Mouse (Mus musculus): ENCODE measurements around the gene Smg7.

Gene Smg7

DNA sequence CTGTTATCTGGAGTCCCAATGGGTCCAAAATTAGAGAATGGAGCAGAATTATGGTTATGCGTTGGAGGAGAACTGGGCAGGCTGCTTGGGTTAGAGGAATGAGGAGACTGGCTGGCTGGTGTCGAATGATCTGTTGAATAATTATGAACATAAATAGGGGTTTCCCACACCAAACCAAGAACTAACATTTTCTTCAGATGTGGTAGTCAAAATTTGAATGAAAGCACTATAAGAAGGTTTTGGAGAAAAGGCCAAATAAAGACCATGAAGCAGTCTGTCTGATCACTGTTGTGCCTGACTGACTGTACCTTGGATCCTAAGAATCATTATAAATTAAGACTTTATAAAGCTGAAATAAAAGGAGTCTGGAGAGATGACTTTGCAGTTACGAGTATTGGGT is 62.1 kb downstream of the Smg7 start:
- no peak for DNase-seq (ENCODE audit: low read depth, low spot score)

DNA sequence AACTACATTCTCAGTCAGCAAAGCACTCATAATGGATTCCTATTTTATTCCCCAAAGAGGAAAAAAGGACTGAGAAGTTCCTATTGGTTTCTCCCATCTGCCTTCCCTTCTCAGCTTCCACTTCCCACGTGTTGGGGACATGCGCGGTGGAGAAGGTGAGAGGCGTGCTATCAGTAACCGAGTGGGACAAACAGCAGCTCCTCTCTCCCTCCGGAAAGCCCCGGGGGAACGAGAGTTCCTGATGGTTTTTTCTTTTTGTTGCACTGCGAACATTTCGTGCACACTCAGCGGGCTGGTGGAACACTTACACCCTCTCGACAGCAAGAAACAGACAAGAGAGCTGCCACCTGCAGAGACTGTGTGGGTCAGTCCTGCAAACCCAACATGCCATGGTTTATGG is 63.6 kb downstream of the Smg7 start:
- DNase-seq (ENCODE audit: low read depth, low spot score), result no peak

DNA sequence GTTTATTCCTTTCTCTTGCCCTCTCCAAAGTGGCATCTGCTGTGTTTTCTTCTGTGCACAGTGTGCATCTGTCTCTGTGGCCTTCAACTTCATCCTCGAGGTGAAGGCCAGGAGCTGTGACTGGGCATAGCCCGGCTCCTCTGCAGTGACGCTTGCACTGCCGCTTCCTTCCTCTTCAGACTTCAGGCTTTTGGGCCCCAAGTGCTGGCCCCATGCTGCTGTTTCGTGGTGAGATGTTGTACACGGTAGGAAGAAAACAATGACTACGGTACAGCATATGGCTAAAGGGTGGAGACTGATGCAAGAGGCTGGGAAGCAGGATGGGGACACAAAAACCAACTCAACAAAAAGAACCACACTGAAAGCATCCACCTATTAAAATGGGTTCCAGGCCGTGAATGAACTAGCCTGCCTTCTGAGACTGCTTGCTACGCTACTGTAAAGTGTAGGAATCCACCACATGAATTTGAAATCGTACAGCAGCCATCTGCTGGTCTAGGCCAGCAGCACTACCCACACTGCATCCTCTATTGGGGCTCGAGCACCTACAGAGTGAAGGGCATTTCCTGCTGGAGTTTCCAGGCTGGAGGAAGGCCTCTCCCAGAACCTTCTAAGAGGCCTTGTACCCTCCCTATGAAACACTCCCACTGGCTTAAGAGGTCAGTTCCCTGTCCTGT is 64.3 kb downstream of the Smg7 start:
- DNase-seq (ENCODE audit: low read depth, low spot score), result no peak

DNA sequence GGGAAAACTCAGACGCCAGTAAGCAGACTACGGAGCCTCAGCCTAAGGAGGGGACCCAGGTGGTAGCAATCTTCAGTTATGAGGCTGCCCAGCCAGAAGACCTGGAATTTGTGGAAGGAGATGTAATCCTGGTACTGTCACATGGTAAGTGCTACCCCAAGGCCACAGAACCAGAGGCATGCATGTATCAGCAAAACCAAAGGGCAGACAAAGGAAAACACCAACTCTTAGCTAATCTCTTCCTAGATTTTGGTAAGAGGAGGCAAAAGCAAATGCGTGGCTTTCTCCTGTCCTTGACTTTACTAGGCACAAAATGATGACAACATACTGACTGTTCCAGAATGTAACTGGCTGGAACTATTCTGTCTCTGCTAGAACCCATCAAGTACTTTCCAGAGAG is 67.4 kb downstream of the Smg7 start:
- no peak for DNase-seq (ENCODE audit: low read depth, low spot score)

DNA sequence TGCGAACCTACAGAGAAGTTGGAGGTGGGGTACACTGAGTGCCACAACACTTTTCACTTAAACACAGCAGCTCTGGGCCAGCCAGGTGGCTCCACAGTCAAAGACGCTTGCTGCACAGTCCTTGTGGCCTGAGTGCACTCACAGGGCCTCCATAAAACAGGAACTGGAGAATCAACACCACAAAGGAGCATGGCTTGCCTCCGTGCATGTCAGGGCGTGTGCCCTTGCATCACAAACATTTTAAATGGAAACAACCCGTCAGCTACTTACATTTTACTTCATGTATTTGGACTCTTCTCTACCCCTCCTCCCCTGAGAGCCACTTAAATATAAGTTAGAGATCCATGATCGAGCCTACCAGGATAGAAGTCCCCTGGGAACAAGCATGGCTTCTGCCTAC is 70.1 kb downstream of the Smg7 start:
- no peak for DNase-seq (ENCODE audit: low read depth, low spot score)

DNA sequence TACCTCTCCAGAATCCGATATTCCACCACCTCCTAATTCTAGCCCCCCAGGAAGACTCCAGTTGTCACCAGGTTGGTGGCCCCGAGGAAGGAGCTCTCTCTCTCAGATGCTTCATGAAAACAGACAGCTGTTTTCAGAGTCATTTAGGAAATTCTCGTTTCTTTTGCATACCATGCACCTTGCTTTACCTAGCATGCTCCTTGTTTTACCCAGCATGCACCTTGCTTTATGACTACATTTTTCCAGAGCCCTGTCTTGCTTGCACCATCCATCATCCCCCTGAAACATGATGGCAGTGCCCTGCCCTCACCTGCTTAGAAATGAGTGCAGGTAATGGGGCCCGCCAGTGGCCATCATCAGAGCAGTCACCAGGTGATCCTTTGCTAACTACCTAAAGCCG is 70.8 kb downstream of the Smg7 start:
- DNase-seq (ENCODE audit: low read depth, low spot score), result no peak

DNA sequence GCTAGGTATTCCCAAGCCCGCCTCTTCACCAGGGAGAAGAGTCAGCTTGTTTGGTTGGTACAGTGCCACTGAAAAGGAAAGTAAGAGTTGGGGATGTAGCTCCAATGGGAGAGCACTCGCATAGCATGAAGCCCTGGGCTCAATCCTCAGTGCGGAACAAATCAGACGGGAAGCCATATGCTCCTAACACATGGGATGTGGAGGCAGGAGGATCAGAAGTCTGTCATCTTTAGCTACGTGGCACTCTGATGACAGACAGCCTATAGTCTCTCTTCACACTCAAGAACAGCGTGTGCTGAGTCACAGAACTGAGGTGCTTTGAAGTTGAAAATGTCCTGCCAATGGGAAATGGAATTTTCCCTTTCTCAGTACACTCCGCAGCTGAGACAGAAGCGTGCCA is 71.4 kb downstream of the Smg7 start:
- DNase-seq (ENCODE audit: low read depth, low spot score), result no peak

DNA sequence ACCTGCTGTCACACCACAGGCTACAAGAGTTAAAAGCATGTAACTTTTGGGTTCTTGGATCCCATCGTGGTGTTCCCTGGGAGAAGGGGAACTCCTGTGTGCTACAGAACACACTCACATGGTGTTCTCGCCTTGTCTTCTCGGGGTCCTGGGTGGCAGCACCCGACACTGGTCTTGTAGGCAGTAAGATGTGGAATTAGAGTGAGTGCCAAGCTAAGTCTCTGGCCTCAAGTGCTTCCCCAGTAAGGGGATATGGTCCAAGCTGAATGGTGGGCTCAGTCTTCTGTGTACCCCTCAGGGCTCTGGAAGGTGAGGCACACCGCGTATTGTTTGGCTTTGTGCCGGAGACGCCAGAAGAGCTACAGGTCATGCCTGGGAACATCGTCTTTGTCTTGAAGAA is 72.4 kb downstream of the Smg7 start:
- DNase-seq (ENCODE audit: low read depth, low spot score), result no peak

DNA sequence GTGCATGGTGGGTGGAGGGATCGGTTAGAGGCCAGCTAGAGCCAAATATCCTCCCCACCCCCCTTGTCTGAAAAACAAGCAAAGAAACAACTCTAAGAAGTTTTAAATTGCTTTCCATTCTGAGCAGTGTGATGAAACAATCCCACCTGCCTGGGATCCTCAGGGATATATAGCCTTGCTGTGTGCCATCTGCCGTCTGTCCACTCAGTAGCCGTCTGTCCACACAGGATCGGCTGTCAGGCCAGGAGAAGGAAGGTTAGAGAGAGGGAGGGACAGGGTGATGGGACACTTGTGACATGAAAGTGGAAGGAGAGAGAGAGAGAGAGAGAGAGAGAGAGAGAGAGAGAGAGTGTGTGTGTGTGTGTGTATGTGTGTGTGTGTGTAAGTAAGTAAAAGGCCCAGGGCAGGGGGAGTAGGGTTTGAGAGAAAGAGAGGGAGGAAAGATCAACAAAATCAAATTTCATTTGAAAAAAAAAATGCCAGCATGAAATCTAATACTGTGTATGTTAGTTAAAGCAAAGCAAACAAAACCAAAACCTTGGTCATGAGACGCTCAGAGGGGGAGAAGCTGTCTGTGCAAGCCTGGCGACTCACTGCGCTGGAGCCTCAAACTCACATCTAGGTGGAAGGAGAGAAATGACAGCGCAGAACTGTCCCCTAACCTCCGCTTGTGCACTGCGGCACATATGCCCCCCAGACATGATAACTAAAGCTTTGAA is 73.7 kb downstream of the Smg7 start:
- no peak for DNase-seq (ENCODE audit: low read depth, low spot score)

DNA sequence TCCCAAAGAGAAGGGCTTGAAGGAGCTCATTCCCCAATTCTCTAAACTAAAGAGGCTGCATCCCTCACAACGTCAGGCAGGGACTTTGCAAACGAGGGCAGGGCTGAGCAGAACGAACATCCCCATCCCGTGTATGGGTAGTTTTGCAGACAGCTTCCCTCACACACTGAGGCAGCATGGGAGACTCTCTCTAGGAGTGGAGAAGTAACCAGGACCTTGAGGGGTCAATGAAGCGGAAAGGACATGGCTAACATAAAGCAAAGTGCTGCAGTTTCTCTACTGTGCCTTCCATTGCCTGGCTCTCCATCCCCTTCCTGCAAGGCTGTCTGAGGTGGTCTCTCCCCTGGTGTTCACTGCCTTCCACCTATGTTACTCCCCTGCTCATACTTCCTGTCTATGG is 74.3 kb downstream of the Smg7 start:
- DNase-seq (ENCODE audit: low read depth, low spot score), result no peak

DNA sequence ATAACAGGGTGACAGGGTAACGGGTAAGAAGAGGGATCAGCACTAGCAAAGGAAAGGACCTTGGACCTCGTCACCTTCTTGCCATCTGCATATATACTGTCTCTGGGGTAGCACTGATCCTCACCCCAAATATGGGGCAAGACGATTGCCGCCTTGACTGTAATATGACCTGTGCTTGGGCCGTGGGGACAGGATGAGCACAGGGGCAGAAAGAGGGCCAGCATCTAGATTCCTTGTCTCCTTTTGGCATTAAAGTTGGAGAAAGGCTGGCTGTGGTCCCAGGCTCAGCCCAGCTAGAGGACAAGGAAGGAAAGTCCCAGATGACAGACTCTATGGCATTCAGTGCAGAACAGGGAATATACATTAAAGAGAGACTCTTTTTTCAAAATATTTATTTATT is 76.0 kb downstream of the Smg7 start:
- DNase-seq (ENCODE audit: low read depth, low spot score), result no peak

DNA sequence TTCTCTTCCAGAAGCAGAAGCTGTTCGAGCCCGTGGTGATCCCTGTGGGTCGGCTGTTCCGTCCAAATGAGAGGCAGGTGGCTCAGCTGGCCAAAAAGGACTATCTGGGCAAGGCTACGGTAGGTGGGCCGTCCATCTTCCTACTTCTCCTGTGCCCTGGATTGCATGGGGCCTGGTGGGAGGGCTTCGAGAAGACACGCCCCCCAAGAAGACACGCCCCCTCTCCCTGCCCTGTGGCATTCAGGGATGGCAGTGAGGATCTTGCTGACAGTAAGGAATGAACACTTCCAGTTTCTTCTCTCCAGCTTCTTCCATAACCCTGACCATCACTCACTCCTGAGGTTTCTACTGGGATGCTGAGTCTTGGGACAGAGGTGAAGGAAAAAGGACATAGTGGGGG is 78.2 kb downstream of the Smg7 start:
- no peak for DNase-seq (ENCODE audit: low read depth, low spot score)

DNA sequence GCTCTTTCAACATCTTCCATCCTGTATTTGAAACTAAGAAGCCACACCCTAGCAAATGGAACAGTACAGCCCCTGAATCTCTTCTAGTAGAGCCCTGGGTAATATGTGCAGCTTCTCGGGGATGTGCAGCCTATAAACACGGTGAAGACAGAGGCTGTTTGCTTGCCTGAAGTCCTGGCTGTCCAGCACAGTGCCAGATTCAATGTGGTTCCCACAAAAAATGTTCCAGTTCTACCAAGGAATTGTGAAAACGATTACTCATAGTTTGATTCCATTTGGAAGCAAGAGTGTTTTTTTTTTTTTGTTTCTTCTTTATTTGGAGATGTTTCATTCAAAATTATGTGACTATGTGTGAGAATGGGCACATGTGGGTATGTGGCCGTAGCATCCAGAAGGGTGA is 80.7 kb downstream of the Smg7 start:
- no peak for DNase-seq (ENCODE audit: low read depth, low spot score)

DNA sequence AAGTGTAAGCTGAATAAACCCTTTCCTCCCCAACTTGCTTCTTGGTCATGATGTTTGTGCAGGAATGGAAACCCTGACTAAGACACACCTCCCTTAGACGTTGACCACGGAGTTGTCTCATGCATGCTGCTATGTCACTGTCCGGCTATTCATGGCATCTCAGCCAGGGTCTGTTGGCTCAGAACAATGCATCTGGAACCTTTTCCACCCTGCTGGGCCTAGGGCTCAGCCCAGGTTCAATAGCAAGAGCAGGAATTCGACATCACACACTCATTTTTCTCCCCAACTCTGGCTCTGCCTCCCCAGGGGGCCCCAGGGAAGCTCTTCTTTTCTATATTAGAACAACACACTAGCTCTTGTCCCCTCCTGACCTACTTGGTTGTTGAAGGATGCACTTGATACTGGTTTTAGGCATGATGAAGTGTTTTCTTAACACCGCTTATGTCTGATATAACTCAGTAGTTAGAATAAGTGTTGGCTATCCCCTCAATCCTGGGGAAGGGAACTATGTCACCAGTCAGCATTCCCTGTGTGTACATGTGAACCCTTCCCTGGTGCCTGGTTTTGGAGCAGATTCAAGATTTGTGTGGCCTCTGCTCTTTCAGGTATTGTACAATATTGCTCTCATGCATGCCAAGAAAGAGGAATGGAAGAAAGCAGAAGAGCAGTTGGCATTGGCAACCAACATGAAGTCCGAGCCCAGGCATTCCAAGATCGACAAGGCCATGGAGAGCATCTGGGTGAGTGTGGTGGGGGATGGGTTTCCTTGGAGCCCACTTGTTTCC is 81.3 kb downstream of the Smg7 start:
- no peak for DNase-seq (ENCODE audit: low read depth, low spot score)

DNA sequence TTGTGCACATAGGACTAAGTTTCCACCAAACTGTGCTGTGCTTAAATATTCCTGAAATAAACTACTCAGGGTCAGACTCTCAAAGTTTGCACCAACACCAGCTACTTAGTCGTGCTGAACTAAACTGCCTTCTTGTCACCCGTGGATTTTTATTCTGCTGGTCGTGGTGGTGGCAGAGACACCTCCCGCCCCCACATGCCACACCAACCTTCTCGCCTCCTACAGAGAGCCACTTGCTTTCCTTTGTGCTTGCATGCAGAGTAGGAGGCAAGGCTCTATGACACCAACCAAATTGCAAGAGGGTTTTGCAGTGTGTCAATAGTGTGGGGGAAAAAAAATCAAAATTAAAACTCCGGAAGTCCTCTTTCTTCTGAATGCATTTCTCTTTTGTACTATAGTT is 82.9 kb downstream of the Smg7 start:
- no peak for DNase-seq (ENCODE audit: low read depth, low spot score)

DNA sequence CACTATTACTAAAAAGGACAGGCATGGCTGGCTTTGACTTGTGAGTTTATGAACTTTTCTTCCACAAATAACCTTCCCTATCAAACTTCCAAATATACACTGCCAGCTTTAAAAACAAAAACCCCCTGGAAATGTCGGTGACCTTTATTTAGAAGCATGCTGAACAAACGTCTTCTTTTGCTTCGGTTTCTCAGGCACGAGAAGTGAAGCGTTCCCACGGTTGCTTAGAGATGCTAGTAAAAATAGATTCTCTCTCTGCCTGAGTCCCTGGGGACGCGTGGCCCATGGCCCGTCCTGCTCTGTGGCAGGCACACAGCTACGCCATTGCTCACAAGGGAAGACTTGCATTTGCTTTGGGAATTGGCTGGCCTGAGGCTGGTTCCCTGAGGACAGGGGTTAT is 84.7 kb downstream of the Smg7 start:
- no peak for DNase-seq (ENCODE audit: low read depth, low spot score)

DNA sequence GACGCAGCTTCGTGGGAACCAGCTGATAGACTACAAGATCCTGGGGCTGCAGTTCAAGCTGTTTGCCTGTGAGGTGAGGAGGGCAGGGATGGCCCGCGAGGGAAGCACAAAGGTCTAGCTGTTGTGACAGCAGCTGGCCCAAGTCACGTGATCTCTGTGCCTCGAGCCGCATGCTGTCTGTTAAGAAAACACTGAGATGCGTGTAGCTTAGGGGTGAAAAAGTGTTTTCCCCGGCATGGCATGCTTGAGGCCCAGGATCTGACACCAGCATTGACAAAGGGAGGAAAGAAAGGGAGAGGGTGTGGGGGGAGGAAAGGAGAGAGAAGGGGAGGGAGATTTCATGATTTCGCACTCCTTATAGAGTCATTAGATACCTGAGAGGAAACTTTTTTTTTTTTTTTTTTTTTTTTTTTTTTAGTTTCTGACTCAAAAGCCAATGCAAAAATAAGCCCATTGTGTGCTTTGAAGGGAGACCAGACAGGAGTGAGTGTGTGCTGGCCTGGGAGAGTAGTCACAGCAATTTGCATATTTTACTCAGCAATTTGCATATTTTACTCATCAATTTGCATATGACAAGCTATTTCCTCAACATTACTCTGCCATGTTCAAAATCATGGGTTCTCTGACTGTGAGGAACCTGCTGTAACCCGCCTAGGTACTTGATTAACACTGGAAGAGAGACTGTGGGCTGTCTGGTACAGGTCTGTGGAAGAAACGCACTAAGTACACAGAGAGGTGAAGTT is 85.2 kb downstream of the Smg7 start:
- DNase-seq (ENCODE audit: low read depth, low spot score), result no peak

DNA sequence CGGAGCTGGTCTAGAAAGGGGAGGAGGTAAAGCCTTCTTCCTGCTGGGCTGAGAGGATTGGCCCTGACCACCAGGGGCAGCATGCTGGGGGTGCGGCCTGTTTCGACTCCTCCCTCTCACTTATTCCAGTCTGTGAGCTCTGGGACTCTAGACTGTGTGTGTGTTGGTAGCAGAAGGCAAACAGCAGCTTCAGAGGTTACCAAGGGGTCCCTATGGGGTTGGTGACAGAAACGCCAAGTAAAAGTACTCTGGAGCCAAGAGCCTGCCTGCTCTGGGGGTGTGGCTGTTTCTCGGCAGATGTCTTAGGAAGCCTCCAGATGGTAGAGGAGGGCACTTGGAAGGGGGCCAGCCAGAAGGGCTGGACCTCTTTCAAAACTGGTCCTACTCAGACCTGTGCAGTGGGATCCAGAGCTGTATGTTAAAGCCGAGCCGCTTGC is 87.2 kb downstream of the Smg7 start:
- DNase-seq (ENCODE audit: low read depth, low spot score), result no peak

DNA sequence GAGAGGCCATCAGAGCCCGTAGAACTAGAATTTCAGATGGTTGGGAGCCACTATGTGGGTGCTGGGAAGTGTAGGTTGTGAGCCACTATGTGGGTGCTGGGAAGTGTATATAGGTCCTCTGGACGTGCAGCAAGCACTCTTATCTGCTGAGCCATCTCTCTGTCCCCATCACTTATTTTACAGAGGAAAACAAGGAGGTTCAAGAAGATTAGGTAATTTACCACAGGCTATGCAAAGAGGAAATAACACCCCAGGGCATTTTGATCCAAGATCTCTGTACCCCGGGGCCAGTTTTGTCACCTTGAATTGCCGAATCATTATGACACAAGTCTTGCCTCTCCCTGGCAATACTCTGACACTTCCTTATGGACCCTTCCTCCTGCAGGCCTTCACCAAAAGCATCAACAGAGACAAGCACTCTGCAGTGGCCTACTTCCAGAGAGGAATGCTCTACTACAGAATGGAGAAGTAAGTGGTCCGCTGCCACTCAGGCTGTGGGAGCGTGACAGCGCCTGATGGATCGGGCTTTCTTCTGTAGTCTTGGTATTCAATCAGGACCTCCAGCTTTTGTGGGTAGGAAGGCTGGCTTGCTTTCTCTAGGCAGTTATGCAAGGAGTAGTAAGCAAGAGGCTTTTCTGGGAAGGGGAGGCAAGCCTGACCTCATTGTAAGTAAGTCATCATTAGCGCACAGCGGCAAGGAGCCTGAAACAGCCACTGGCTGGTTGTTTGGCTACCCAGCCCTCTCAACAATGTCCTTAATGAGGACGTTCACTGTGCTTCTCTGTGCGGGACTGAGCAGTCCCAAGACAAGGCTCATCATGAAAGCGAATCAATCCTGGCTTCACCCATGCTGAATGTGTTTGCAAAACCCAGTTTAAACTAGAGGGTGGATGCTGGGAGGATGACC is 91.7 kb downstream of the Smg7 start:
- no peak for DNase-seq (ENCODE audit: low read depth, low spot score)

DNA sequence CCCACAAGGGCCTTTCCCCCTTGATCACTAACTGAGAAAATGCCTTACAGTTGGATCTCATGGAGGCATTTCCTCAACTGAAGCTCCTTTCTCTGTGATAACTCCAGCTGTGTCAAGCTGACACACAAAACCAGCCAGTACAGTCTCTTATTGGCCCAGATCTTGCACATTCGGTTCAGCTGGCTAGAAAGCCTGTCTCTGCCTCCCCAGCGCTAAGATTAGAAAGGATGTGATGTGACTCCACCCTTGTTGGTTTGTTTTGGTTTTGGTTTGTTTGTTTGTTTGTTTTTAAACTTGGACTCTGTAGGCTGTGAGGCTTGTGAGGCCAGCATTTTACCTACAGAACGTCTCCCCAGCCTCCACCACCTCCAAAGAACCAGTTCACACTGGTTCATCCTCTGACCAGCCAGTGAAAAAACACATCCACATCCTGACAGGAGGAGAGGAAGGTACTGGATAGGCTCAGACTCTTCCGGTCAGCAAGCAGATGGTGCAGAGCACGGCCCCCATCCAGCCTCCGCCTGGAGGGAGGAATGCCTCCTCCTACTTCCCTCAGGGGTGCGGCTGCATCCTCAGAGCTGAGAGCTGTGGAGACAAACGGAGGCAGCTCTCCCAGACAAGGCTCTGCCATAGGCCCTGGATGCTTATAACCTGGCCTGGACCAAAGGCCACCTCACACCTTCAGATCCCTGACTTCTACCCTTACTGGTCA is 92.7 kb downstream of the Smg7 start:
- no peak for DNase-seq (ENCODE audit: low read depth, low spot score)

DNA sequence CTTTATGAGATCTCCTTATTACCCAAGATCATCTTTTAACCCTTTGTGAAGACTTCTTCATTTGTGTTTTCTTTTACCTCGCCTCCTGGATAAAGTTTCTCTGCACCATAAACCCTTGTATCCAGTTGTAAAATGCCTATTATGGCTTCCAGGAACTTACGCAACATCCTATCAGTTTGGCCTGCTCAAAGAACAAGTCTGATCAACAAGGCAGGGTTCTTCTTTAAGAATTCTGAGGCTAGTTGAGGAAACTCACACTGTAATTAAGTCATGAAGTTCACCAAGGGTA is 94.1 kb downstream of the Smg7 start:
- DNase-seq (ENCODE audit: low read depth, low spot score), result no peak

Measured in embryo, embryonic 11.5 days (tissue).